Mouse (Mus musculus): ENCODE measurements around the gene Sp7.
A peak's percentile ranks its signal among the peaks of the same experiment; 100 is the strongest.

Gene Sp7

GRCm38 (mm10) chr15:102366733-102367344 lies at the start of gene Sp7:
Sp7 (minus strand) TSS chr15:102367182.
- DNase-seq: no peak

- DNase-seq: no peak
Measured at GRCm38 (mm10) chr15:102413687-102414086, 46.7 kb upstream of the Sp7 start.

GRCm38 (mm10) chr15:102411077-102411476 lies 44.1 kb upstream of the Sp7 start:
- DNase-seq: no peak

GRCm38 (mm10) chr15:102409286-102409685 lies 42.3 kb upstream of the Sp7 start:
- DNase-seq: no peak

- no peak for DNase-seq
Measured at GRCm38 (mm10) chr15:102408558-102409130, 41.7 kb upstream of the Sp7 start.

- DNase-seq: no peak
Measured at GRCm38 (mm10) chr15:102407681-102408557, 40.9 kb upstream of the Sp7 start.

- no peak for DNase-seq
Measured at GRCm38 (mm10) chr15:102406912-102407580, 40.1 kb upstream of the Sp7 start.

GRCm38 (mm10) chr15:102406196-102406911 lies 39.4 kb upstream of the Sp7 start:
- peak; percentile 83 for DNase-seq

- DNase-seq: peak; percentile 100
Measured at GRCm38 (mm10) chr15:102405489-102406195, 38.7 kb upstream of the Sp7 start, which contains the start of gene Sp1. Sp1 (plus strand) TSS chr15:102406143.

- DNase-seq: no peak
Measured at GRCm38 (mm10) chr15:102404608-102405488, 37.9 kb upstream of the Sp7 start.

- DNase-seq: no peak
Measured at GRCm38 (mm10) chr15:102402210-102402609, 35.2 kb upstream of the Sp7 start.

GRCm38 (mm10) chr15:102401278-102401677 lies 34.3 kb upstream of the Sp7 start:
- no peak for DNase-seq

- DNase-seq: no peak
Measured at GRCm38 (mm10) chr15:102400476-102401045, 33.6 kb upstream of the Sp7 start.

GRCm38 (mm10) chr15:102399229-102400221 lies 32.5 kb upstream of the Sp7 start:
- peak; percentile 98 for DNase-seq

- DNase-seq: peak; percentile 32
Measured at GRCm38 (mm10) chr15:102398629-102399028, 31.6 kb upstream of the Sp7 start.

- DNase-seq: peak; percentile 30
Measured at GRCm38 (mm10) chr15:102395061-102395460, 28.1 kb upstream of the Sp7 start.

- DNase-seq: peak; percentile 60
Measured at GRCm38 (mm10) chr15:102393584-102394014, 26.6 kb upstream of the Sp7 start.

GRCm38 (mm10) chr15:102392520-102392919 lies 25.5 kb upstream of the Sp7 start:
- DNase-seq: no peak

GRCm38 (mm10) chr15:102388942-102389341 lies 22.0 kb upstream of the Sp7 start:
- no peak for DNase-seq
